Mouse (Mus musculus) lung, postnatal 0 days (tissue): ENCODE results near the gene Clcn6. TPM values are rescaled to one million over a fixed set of nuclear protein-coding genes. Genes with fewer than 3 reads are reported as not detected.

Source experiments
- ATAC-seq: fragments of 200-750 bp; cut with Nextera tagmentation; 2 replicates; pipeline ENCODE4 v1.8.0; 2017; ENCODE audit warnings: moderate library complexity
- DNase-seq: peaks from one replicate; pipeline ENCODE4 v3.0.0-alpha.2; 2016; ENCODE audit warnings: low spot score
- H3K27ac ChIP-seq: fragments of 300-500 bp; sonication (generic); 2 replicates; pipeline ENCODE4 v1.5.1; 2014; ENCODE audit warnings: antibody characterized with exemption, mild to moderate bottlenecking, low read length, mixed read lengths
- H3K27me3 ChIP-seq: fragments of 300-500 bp; sonication (generic); replicated peaks from 2 replicates; pipeline ENCODE4 v1.6.1; 2014; ENCODE audit warnings: low read length, mixed read lengths; ENCODE audit not compliant: insufficient read depth
- H3K36me3 ChIP-seq: fragments of 300-500 bp; sonication (generic); 2 replicates; pipeline ENCODE4 v1.6.1; 2014; ENCODE audit warnings: low read length, mixed read lengths; ENCODE audit not compliant: insufficient read depth
- H3K4me1 ChIP-seq: fragments of 300-500 bp; sonication (generic); 2 replicates; pipeline ENCODE4 v1.6.1; 2014; ENCODE audit warnings: antibody characterized with exemption, low read depth, low read length, mixed read lengths; ENCODE audit not compliant: insufficient read depth
- H3K4me2 ChIP-seq: fragments of 300-500 bp; sonication (generic); replicated peaks from 2 replicates; pipeline ENCODE4 v1.6.1; 2014; ENCODE audit warnings: low read depth, mild to moderate bottlenecking, low read length, moderate library complexity, mixed read lengths
- H3K4me3 ChIP-seq: fragments of 300-500 bp; sonication (generic); 2 replicates; pipeline ENCODE4 v1.5.1; 2014; ENCODE audit warnings: low read depth, low read length
- H3K9ac ChIP-seq: fragments of 300-500 bp; sonication (generic); replicated peaks from 2 replicates; pipeline ENCODE4 v1.6.1; 2014; ENCODE audit warnings: low read depth, mild to moderate bottlenecking
- H3K9me3 ChIP-seq: fragments of 300-500 bp; sonication (generic); 2 replicates; pipeline ENCODE4 v1.6.1; 2016; ENCODE audit warnings: low read length, mixed read lengths
- CTCF ChIP-seq: IDR thresholded peaks from 2 replicates; pipeline ENCODE4 v1.5.1; 2016; ENCODE audit warnings: antibody characterized with exemption, mild to moderate bottlenecking
- EP300 ChIP-seq: IDR thresholded peaks from 2 replicates; pipeline ENCODE4 v1.6.1; 2016; ENCODE audit warnings: antibody characterized with exemption, mild to moderate bottlenecking, control low read depth
- WGBS: fragments of 180-500 bp; shearing (Covaris S2); extraction: QIAGEN DNeasy Blood & Tissue Kit; methylation state at CpG from one replicate; pipeline ENCODE4 v1.1.7; 2014; 5-methylcytosine and 5-hydroxymethylcytosine counted together
- polyA plus RNA-seq: library from polyadenylated mRNA; unstranded; fragments of >200 nt; fragmentation: Nextera tagmentation; extraction: Ambion mirVana; gene quantifications from 2 replicates; pipeline ENCODE4 v1.2.1, GENCODE M21; 2015

Gene Clcn6
- polyA plus RNA-seq, 1 experiment from 2014 or later = 4.1 TPM

DNA sequence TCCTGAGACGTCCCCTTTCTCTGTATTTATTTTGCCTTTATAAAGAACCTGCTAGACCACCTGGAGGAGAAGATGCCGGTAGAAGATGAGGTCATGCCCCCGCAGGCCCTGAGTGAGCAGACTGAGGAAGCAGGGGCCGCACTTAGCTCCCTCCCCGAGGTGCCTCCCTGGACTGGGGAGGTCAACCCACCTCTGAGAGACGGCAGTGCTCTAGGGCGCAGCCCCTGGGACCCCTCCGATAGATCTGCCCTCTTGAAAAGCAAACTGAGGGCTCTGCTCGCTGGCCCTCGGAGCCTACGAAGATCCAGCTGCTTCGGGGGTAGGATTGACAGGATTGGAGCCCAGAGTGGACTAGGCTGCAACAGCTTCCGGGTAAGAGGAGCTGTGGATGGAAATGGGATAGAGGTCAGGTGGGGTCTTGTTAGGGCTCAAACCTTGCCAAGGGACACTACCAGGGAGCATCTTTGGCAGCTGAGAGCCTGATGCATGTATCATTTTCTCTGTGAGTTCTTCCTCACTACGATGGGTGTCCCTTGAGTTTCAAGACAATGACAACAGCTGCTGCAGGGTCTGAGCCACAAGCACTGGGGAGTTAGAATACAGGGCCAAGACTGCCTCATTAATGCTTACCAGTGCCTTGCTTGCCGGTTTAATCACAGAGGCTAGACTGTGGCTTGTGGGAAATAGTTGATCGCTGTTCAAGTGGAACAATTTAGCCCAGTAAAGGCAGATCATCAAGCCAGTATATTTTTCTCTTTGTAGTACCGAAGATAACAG is 37.4 kb downstream of the Clcn6 start:
- ATAC-seq (no peak), DNase-seq (no peak)
- no peak overlapping the region for H3K4me2 ChIP-seq
- no peaks in the 10 kb centered on the region for H3K9me3 ChIP-seq
- H3K4me1 ChIP-seq = no peaks in the 10 kb centered on the region
- H3K36me3 ChIP-seq = peaks cover 11% of the 10 kb centered on the region; the same call in 1 of the 2 replicates
- WGBS = 70% methylated on average over 17 of the region's 17 CpGs
- no peak overlapping the region for H3K4me3 ChIP-seq
- H3K9ac ChIP-seq = no peak overlapping the region
- TF ChIP-seq EP300 (no peak), CTCF (no peak)
- no peak overlapping the region for H3K27ac ChIP-seq
- no peaks in the 10 kb centered on the region for H3K27me3 ChIP-seq

DNA sequence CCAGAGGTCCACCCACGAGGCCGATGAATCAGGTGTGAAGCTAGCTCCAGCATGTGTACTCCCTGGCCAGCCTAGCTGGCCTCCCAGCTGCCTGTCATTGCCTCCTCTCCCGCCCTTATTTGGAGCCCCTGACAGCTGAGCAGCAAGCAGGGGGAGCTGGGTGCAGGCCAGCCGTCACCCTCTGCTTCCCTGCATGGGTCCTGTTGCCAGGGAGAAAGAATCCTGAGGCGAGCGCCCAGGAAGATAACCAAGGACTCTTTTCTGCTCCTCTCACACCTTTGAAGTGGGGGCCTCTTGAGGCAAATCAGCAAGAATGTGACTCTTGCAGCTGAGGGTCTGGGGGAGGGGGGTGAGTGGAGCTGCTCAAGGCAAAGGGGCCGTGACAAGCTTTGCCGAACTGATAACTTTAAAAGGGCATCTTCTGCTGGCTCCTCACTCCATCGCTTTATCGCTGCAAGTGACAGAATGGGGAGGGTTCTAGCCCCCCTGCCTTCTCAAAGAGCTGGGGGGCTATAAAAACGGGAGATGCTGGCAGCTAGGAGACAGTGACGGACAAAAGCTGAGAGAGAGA is 38.3 kb downstream of the Clcn6 start, which contains the start of gene Nppa:
TSS of gene Nppa (plus strand) at position 521 of the 571 bp plus-strand sequence.
- no peak within 1 kb of the TSS for H3K4me2 ChIP-seq
- TF ChIP-seq CTCF (no peak), EP300 (no peak)
- no peak for DNase-seq
- 19% methylated on average over 12 of the region's 12 CpGs for WGBS
- H3K4me3 ChIP-seq = no peak within 1 kb of the TSS
- no peak within 1 kb of the TSS for H3K9ac ChIP-seq
- H3K4me1 ChIP-seq = no peaks in the 10 kb centered on the region
- no peaks in the 10 kb centered on the region for H3K9me3 ChIP-seq
- no peaks in the 10 kb centered on the region for H3K27me3 ChIP-seq
- H3K36me3 ChIP-seq = 0 out of 2 replicates have a peak, but pooled peaks cover 2% of the 10 kb centered on the region
- H3K27ac ChIP-seq = no peak within 1 kb of the TSS
- no peak for ATAC-seq

DNA sequence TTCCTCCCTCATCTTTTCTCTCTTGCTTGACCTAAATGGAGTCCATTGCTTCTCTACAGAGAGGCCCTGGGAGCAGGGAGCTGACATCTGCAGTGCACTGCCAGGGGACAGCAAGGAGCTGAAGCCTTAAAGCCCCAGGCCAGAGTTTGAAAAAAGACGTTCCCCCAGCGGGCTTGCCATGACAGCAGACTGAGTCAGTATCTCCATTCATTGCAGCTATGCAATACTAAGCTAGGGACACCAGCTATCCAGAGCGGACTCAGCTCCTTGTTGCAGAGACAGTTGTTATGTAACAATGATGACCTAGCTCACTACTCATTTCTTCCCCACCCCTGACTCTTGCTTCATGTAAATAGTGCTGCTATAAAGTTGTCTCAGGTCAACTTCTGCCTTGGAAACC is 43.3 kb downstream of the Clcn6 start:
- no peaks in the 10 kb centered on the region for H3K36me3 ChIP-seq
- H3K4me2 ChIP-seq = no peak overlapping the region
- H3K4me1 ChIP-seq = no peaks in the 10 kb centered on the region
- TF ChIP-seq EP300 (no peak), CTCF (no peak)
- no peak overlapping the region for H3K27ac ChIP-seq
- H3K9me3 ChIP-seq = no peaks in the 10 kb centered on the region
- ATAC-seq (no peak), DNase-seq (no peak)
- no peak overlapping the region for H3K9ac ChIP-seq
- WGBS = 78% methylated on average over 3 of the region's 3 CpGs
- no peaks in the 10 kb centered on the region for H3K27me3 ChIP-seq
- no peak overlapping the region for H3K4me3 ChIP-seq

DNA sequence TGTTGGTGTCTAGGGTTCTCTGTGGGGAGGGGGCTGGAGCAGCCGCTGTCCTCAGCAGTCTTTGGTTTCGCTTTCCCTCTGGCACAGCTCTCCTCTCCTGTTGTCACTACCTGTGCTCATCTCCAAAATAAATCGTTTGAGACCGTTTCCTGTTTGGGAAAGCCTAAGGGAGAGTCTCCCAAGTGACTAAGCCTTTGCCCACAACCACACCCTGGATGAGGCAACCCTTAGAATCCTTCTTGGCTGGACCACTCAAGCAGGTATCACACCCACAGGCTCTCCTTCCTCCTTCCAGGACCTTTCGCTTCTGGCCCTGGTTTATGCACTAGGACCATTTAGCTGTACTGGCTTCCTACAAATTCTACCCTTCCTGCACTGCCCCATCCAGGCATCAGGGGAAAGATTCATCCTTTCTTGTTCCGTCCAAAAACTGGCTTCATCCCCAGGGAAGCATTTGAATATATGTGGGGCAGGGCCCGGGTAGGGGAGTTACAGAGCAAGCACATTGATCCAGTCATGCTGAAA is 45.0 kb downstream of the Clcn6 start:
- Histone ChIP-seq H3K9me3 (no peaks in the 10 kb centered on the region), H3K4me2 (no peak overlapping the region), H3K36me3 (no peaks in the 10 kb centered on the region), H3K4me1 (no peaks in the 10 kb centered on the region), H3K9ac (no peak overlapping the region), H3K27me3 (no peaks in the 10 kb centered on the region), H3K4me3 (no peak overlapping the region), H3K27ac (no peak overlapping the region)
- no peak for ATAC-seq
- TF ChIP-seq CTCF (no peak), EP300 (no peak)
- no peak for DNase-seq
- WGBS = 44% methylated on average over 7 of the region's 7 CpGs

DNA sequence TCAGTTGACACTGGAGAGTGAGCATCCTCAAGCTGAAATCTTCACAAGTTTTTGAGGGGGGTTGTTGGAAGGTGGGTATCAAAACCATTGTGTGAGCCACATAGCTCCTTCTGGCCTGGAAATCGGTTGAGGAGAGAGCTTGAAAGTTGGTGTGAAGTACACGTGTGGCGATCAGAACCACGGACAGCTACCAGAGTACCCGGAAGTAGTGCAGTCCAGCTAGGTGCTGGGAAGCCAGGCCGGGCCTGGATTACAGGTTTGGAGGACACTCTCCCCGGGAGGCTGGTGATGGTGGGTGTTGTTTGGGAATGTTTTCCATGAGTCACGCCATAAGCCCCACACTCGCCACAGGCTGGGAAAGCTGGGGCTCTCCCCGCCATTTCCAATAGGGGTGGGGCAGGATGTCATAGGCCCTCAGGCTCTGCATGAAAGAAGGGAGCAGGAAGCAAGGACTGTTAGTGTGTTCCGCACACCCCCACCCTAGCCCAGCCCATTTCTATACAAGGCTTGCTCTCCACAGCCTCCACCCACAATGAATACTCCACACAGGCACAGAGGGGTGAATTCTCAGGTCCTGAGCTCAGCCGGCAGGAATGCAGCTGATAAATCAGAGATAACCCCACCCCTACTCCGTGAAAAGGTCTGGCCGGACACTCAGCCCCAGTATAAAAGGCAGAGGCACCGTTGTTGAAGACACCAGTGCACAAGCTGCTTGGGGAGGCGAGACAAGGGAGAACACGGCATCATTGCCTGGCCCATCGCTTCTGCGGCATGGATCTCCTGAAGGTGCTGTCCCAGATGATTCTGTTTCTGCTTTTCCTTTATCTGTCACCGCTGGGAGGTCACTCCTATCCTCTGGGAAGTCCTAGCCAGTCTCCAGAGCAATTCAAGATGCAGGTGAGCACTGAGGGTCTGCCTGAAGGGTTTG is 53.2 kb downstream of the Clcn6 start, which contains the start of gene Nppb:
TSS of gene Nppb (plus strand) at position 584 of the 928 bp plus-strand sequence.
- DNase-seq (peak; percentile 31), ATAC-seq (no peak; the same call in 1 of the 2 replicates)
- Histone ChIP-seq H3K27me3 (no peaks in the 10 kb centered on the region), H3K4me1 (no peaks in the 10 kb centered on the region), H3K4me3 (no peak within 1 kb of the TSS), H3K9me3 (no peaks in the 10 kb centered on the region), H3K27ac (no peak within 1 kb of the TSS), H3K4me2 (no peak within 1 kb of the TSS), H3K9ac (no peak within 1 kb of the TSS), H3K36me3 (no peaks in the 10 kb centered on the region)
- no peak for TF ChIP-seq CTCF
- no peak for TF ChIP-seq EP300
- 27% methylated on average over 20 of the region's 20 CpGs for WGBS
